In genomic region chrX:153723110-153723916, GRCm38 (mm10) we compare ENCODE assay signal across 8 mouse cellular contexts. TPM values are rescaled to one million over a fixed set of nuclear protein-coding genes. Genes with fewer than 3 reads are reported as not detected.
DNase-seq lines count a peak whose midpoint lies in the region; ATAC-seq and TF ChIP-seq lines count a peak whose summit lies in the region.

Nbdy (plus strand) TSS chrX:153723590.

- H3K36me3 ChIP-seq in C2C12 (ENCODE audit: control insufficient read depth, insufficient read depth), result no peaks in the 10 kb centered on the region
- no peaks in the 10 kb centered on the region; the same call in 1 of the 2 replicates for H3K36me3 ChIP-seq in heart, embryonic 10.5 days
- peaks cover 3% of the 10 kb centered on the region; the same call in 1 of the 2 replicates for H3K36me3 ChIP-seq in kidney, embryonic 14.5 days (ENCODE audit: control insufficient read depth, insufficient read depth, low read length)
- peaks cover 4% of the 10 kb centered on the region; the same call in 1 of the 2 replicates for H3K36me3 ChIP-seq in limb, embryonic 13.5 days
- H3K36me3 ChIP-seq in midbrain, embryonic 14.5 days (ENCODE audit: control insufficient read depth, insufficient read depth, low read length), result no peaks in the 10 kb centered on the region

- TF ChIP-seq CTCF in C2C12 (IDR thresholded peaks at IDR 0.05; ENCODE audit: control insufficient read depth, insufficient read depth, insufficient read length), result no peak

- H3K4me2 ChIP-seq in kidney, embryonic 14.5 days (replicated peaks; ENCODE audit: low read depth, low read length), result peak within 1 kb of the TSS; percentile 50
- H3K4me2 ChIP-seq in limb, embryonic 13.5 days (replicated peaks), result peak within 1 kb of the TSS; percentile 67
- H3K4me2 ChIP-seq in midbrain, embryonic 14.5 days (ENCODE audit: low read length), result peak within 1 kb of the TSS; percentile 59

- H3K79me2 ChIP-seq in C2C12 (ENCODE audit: control insufficient read depth, insufficient read depth), result peaks cover 45% of the 10 kb centered on the region

- DNase-seq in brain, adult 2 months (ENCODE audit: low read depth, low spot score), result peak; percentile 83
- peak; percentile 81 for DNase-seq in heart, embryonic 10.5 days (ENCODE audit: low spot score)
- DNase-seq in midbrain, embryonic 14.5 days, result peak; percentile 82
- peak; percentile 1 for DNase-seq in spleen, adult 12 weeks (ENCODE audit: low spot score)

- ATAC-seq in erythroblast, adult 5-6 weeks (replicated peaks; ENCODE audit: low FRiP score, poor library complexity, severe bottlenecking), result peak; percentile 70
- peak; percentile 94 for ATAC-seq in kidney, embryonic 14.5 days (ENCODE audit: low FRiP score, low TSS enrichment)
- peak; percentile 92 for ATAC-seq in limb, embryonic 13.5 days (ENCODE audit: low FRiP score, low read depth)
- ATAC-seq in midbrain, embryonic 14.5 days (ENCODE audit: low FRiP score, low TSS enrichment), result peak; percentile 91

- no peaks in the 10 kb centered on the region for H3K4me1 ChIP-seq in heart, embryonic 10.5 days
- 0 out of 2 replicates have a peak, but pooled peaks cover 5% of the 10 kb centered on the region for H3K4me1 ChIP-seq in kidney, embryonic 14.5 days (ENCODE audit: control insufficient read depth, insufficient read depth, low read length)
- H3K4me1 ChIP-seq in limb, embryonic 13.5 days, result no peaks in the 10 kb centered on the region
- no peaks in the 10 kb centered on the region for H3K4me1 ChIP-seq in midbrain, embryonic 14.5 days (ENCODE audit: control insufficient read depth, insufficient read depth, low read length)

- H3K9me3 ChIP-seq in heart, embryonic 10.5 days, result no peaks in the 10 kb centered on the region
- no peaks in the 10 kb centered on the region for H3K9me3 ChIP-seq in kidney, embryonic 14.5 days (ENCODE audit: control insufficient read depth, low read length)
- no peaks in the 10 kb centered on the region for H3K9me3 ChIP-seq in limb, embryonic 13.5 days
- H3K9me3 ChIP-seq in midbrain, embryonic 14.5 days (ENCODE audit: control insufficient read depth, low read length), result no peaks in the 10 kb centered on the region

- peak within 1 kb of the TSS; percentile 42 for H3K4me3 ChIP-seq in C2C12 (ENCODE audit: insufficient read depth, poor library complexity, severe bottlenecking)
- peak within 1 kb of the TSS; percentile 61 for H3K4me3 ChIP-seq in heart, embryonic 10.5 days
- H3K4me3 ChIP-seq in kidney, embryonic 14.5 days (ENCODE audit: low read length), result peak within 1 kb of the TSS; percentile 56
- H3K4me3 ChIP-seq in limb, embryonic 13.5 days, result peak within 1 kb of the TSS; percentile 56
- peak within 1 kb of the TSS; percentile 45 for H3K4me3 ChIP-seq in midbrain, embryonic 14.5 days (replicated peaks; ENCODE audit: low read depth, low read length)

- peaks cover 29% of the 10 kb centered on the region for H3K79me3 ChIP-seq in C2C12 (ENCODE audit: low read depth)

- H3K9ac ChIP-seq in kidney, embryonic 14.5 days (ENCODE audit: low read depth, low read length), result peak within 1 kb of the TSS; percentile 63
- H3K9ac ChIP-seq in limb, embryonic 13.5 days, result peak within 1 kb of the TSS; percentile 77
- H3K9ac ChIP-seq in midbrain, embryonic 14.5 days (replicated peaks; ENCODE audit: low read length), result peak within 1 kb of the TSS; percentile 64

- 10% methylated on average over 32 of the region's 32 CpGs for WGBS in heart, embryonic 10.5 days
- WGBS in kidney, embryonic 14.5 days, result 20% methylated on average over 32 of the region's 32 CpGs
- WGBS in limb, embryonic 13.5 days, result 12% methylated on average over 32 of the region's 32 CpGs
- WGBS in midbrain, embryonic 14.5 days, result 18% methylated on average over 32 of the region's 32 CpGs

- peak within 1 kb of the TSS; percentile 89 for H3K27ac ChIP-seq in heart, embryonic 10.5 days
- H3K27ac ChIP-seq in kidney, embryonic 14.5 days (ENCODE audit: low read depth, low read length), result peak within 1 kb of the TSS; percentile 37; the same call in 1 of the 2 replicates
- peak within 1 kb of the TSS; percentile 82 for H3K27ac ChIP-seq in limb, embryonic 13.5 days
- peak within 1 kb of the TSS; percentile 84 for H3K27ac ChIP-seq in midbrain, embryonic 14.5 days (replicated peaks; ENCODE audit: low read depth, low read length)

- no peaks in the 10 kb centered on the region for H3K27me3 ChIP-seq in C2C12 (ENCODE audit: control insufficient read depth, insufficient read depth, insufficient read length)
- H3K27me3 ChIP-seq in heart, embryonic 10.5 days (ENCODE audit: insufficient read depth, poor library complexity, severe bottlenecking), result no peaks in the 10 kb centered on the region
- no peaks in the 10 kb centered on the region for H3K27me3 ChIP-seq in kidney, embryonic 14.5 days (ENCODE audit: control insufficient read depth, insufficient read depth, low read length)
- H3K27me3 ChIP-seq in limb, embryonic 13.5 days, result peaks cover 3% of the 10 kb centered on the region; the same call in 1 of the 2 replicates
- H3K27me3 ChIP-seq in midbrain, embryonic 14.5 days (ENCODE audit: control insufficient read depth, insufficient read depth, low read length), result no peaks in the 10 kb centered on the region

- peak within 1 kb of the TSS; percentile 83 for H3ac ChIP-seq in C2C12 (ENCODE audit: control insufficient read depth, insufficient read length, low read depth)

TF ChIP-seq in C2C12, 6 proteins besides CTCF, POLR2A, EP300 and RAD21:
- no peak for TF ChIP-seq MYOD1 (IDR thresholded peaks at IDR 0.05; ENCODE audit: control insufficient read depth, insufficient read length, low read depth)
- no peak for TF ChIP-seq MAX (IDR thresholded peaks at IDR 0.05)
- TF ChIP-seq FOSL1 (IDR thresholded peaks at IDR 0.05; ENCODE audit: insufficient read depth, low read length, poor library complexity, severe bottlenecking), result no peak
- TF ChIP-seq MYOG (IDR thresholded peaks at IDR 0.05; ENCODE audit: control insufficient read depth, extremely low read depth, insufficient read length), result no peak
TF ChIP-seq in C2C12: peak in this region for 0.

RNA-seq across cellular contexts. Expression of gene Nbdy, which starts in this region (rescaled TPM):
- 58.2 TPM for polyA plus RNA-seq in C2C12 (2012; fragmentation: generic; extraction: Trizol)
- 14.2 and 19.6 TPM in 2 replicates for total RNA-seq in erythroblast, adult 5-6 weeks (2015; ENCODE audit: low replicate concordance)
- total RNA-seq in erythroblast, adult 5-6 weeks (2017; ENCODE audit: low replicate concordance), result 0.84 and 3.2 TPM in 2 replicates
- polyA plus RNA-seq in heart, embryonic 10.5 days (2016; fragmentation: Nextera tagmentation; extraction: Ambion mirVana), result 63.6 and 68.5 TPM in 2 replicates
- 110 and 116 TPM in 2 replicates for polyA plus RNA-seq in kidney, embryonic 14.5 days (2014; fragmentation: Nextera tagmentation; extraction: Ambion mirVana)
- polyA plus RNA-seq in limb, embryonic 13.5 days (2015; fragmentation: Nextera tagmentation; extraction: Ambion mirVana), result 131 and 132 TPM in 2 replicates
- polyA plus RNA-seq in midbrain, embryonic 14.5 days (2014; fragmentation: Nextera tagmentation; extraction: Ambion mirVana), result 145 and 169 TPM in 2 replicates

Comparison
In these comparisons a context has a peak if more than half of its experiments do, and no peak if none do; other contexts are left out.
1. Peak in every context shown above with its lines: DNase-seq, ATAC-seq, H3K4me3 ChIP-seq and H3K27ac ChIP-seq.
2. DNase-seq: peak in every context shown above with its lines; median percentile 83 in brain, adult 2 months; 82 in midbrain, embryonic 14.5 days; 81 in heart, embryonic 10.5 days; 1 in spleen, adult 12 weeks.
3. H3K27ac ChIP-seq: peak in every context shown above with its lines; median percentile 89 in heart, embryonic 10.5 days; 84 in midbrain, embryonic 14.5 days; 82 in limb, embryonic 13.5 days; 37 in kidney, embryonic 14.5 days.